21 mouse cellular contexts compared by ENCODE assay signal in the genomic region with DNA sequence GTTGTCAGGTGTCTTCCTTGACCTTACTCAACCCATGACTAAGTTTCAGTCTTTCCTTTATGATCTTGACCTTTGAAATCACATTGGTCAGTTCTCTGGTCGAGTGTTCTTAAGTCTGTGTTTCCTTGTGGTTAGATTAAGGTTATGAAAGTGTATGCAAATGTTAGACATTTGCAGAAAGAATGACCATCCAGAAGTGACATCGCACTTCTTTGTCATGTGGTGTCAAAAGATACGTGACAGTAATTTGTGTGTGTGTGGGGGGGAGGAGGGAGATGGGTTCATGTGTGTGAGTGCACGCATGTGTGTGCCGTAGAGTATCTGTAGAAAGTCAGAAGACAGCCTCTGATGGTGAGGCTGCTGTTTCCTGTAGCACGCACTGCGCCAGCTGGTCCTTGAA.
"Had no signal": no experiment of that assay in that cellular context is flagged by ENCODE, and none has a peak within 500 bp of the region (broad histone marks: within the 10 kb centered on the region; RNA-seq: fewer than 3 reads in every experiment).

No protein-coding gene starts in this region.

- H3K36me3 ChIP-seq: lung, embryonic 15.5 days; midbrain, embryonic 10.5 days; midbrain, embryonic 12.5 days; neural tube, embryonic 13.5 days; neural tube, embryonic 15.5 days had no signal

- H3K9me3 ChIP-seq: lung, embryonic 15.5 days; midbrain, embryonic 10.5 days; midbrain, embryonic 12.5 days; neural tube, embryonic 13.5 days; neural tube, embryonic 15.5 days had no signal

- H3K4me3 ChIP-seq: lung, embryonic 15.5 days; midbrain, embryonic 10.5 days; midbrain, embryonic 12.5 days; myocyte; neural tube, embryonic 13.5 days; neural tube, embryonic 15.5 days had no signal

- ATAC-seq: liver, postnatal 0 days; lung, postnatal 0 days; midbrain, embryonic 16.5 days had no signal

- H3K27ac ChIP-seq: lung, embryonic 15.5 days; midbrain, embryonic 10.5 days; midbrain, embryonic 12.5 days; neural tube, embryonic 13.5 days; neural tube, embryonic 15.5 days had no signal

- H3K4me2 ChIP-seq: lung, embryonic 15.5 days; midbrain, embryonic 12.5 days; neural tube, embryonic 13.5 days; neural tube, embryonic 15.5 days had no signal

- H3K27me3 ChIP-seq: lung, embryonic 15.5 days; neural tube, embryonic 13.5 days; neural tube, embryonic 15.5 days had no signal

- DNase-seq: liver, postnatal 0 days; lung, adult 2 months; lung, postnatal 14 days; lung, postnatal 4 days; midbrain, embryonic 14.5 days; retina, postnatal 1 day; right cerebral cortex, adult 18-20 months; right cerebral cortex, postnatal 25 days; right cerebral cortex, postnatal 4 days; spleen, adult 18-20 months; thymus, adult 18-20 months; thymus, postnatal 14 days; thymus, postnatal 36 days had no signal

- H3K9ac ChIP-seq: liver, postnatal 0 days; lung, embryonic 15.5 days; midbrain, embryonic 12.5 days; neural tube, embryonic 13.5 days; neural tube, embryonic 15.5 days had no signal

- H3K4me1 ChIP-seq: lung, embryonic 15.5 days had no signal
